Mouse (Mus musculus): ENCODE measurements at regions not wholly inside any gene's neighbourhood (a gene's known extent, or its start where the extent isn't known, plus 50 kb on each side); places are given as distances from the start of the nearest gene placed in this dataset.

- ATAC-seq (replicated peaks; ENCODE audit: insufficient number of reproducible peaks, low FRiP score, low TSS enrichment, low read depth): no peak
- WGBS: 81% methylated on average over 2 of the region's 2 CpGs
- Histone ChIP-seq H3K27ac (replicated peaks; ENCODE audit: low read depth, low read length) (no peak overlapping the region), H3K4me1 (ENCODE audit: control insufficient read depth, insufficient read depth, low read length) (no peaks in the 10 kb centered on the region), H3K9ac (replicated peaks; ENCODE audit: low read length) (no peak overlapping the region), H3K4me3 (ENCODE audit: low read depth, low read length) (no peak overlapping the region), H3K36me3 (replicated peaks; ENCODE audit: control insufficient read depth, insufficient read depth, low read depth, low read length) (no peaks in the 10 kb centered on the region), H3K9me3 (replicated peaks; ENCODE audit: control insufficient read depth, low read length) (no peaks in the 10 kb centered on the region), H3K27me3 (ENCODE audit: control insufficient read depth, insufficient read depth, low read length) (no peaks in the 10 kb centered on the region), H3K4me2 (ENCODE audit: low read depth, low read length) (no peak overlapping the region)
- no peak for DNase-seq (ENCODE audit: low spot score)
Observed at GRCm38 (mm10) chr1:10872726-10873125, 541.2 kb upstream of the A830018L16Rik start.

- no peak overlapping the region for H3K27ac ChIP-seq (replicated peaks; ENCODE audit: low read depth, low read length)
- ATAC-seq (replicated peaks; ENCODE audit: insufficient number of reproducible peaks, low FRiP score, low TSS enrichment, low read depth) (no peak), DNase-seq (ENCODE audit: low spot score) (no peak)
- no peak overlapping the region for H3K9ac ChIP-seq (replicated peaks; ENCODE audit: low read length)
- H3K4me2 ChIP-seq (ENCODE audit: low read depth, low read length): no peak overlapping the region
- WGBS: 47% methylated on average over 2 of the region's 2 CpGs
- H3K9me3 ChIP-seq (replicated peaks; ENCODE audit: control insufficient read depth, low read length): no peaks in the 10 kb centered on the region
- H3K36me3 ChIP-seq (replicated peaks; ENCODE audit: control insufficient read depth, insufficient read depth, low read depth, low read length): no peaks in the 10 kb centered on the region
- no peaks in the 10 kb centered on the region for H3K4me1 ChIP-seq (ENCODE audit: control insufficient read depth, insufficient read depth, low read length)
- no peaks in the 10 kb centered on the region for H3K27me3 ChIP-seq (ENCODE audit: control insufficient read depth, insufficient read depth, low read length)
- H3K4me3 ChIP-seq (ENCODE audit: low read depth, low read length): no peak overlapping the region
Observed at GRCm38 (mm10) chr1:10877391-10878170, 536.3 kb upstream of the A830018L16Rik start.

- 46% methylated on average over 3 of the region's 3 CpGs for WGBS
Observed at GRCm38 (mm10) chr1:10878221-10878760, 535.6 kb upstream of the A830018L16Rik start.

GRCm38 (mm10) chr1:10880026-10880727, 533.7 kb upstream of the A830018L16Rik start:
- no peak overlapping the region for H3K27ac ChIP-seq (replicated peaks; ENCODE audit: low read depth, low read length)
- H3K9me3 ChIP-seq (replicated peaks; ENCODE audit: control insufficient read depth, low read length): no peaks in the 10 kb centered on the region
- H3K36me3 ChIP-seq (replicated peaks; ENCODE audit: control insufficient read depth, insufficient read depth, low read depth, low read length): no peaks in the 10 kb centered on the region
- no peaks in the 10 kb centered on the region for H3K27me3 ChIP-seq (ENCODE audit: control insufficient read depth, insufficient read depth, low read length)
- WGBS: 64% methylated on average over 12 of the region's 12 CpGs
- no peak overlapping the region for H3K4me3 ChIP-seq (ENCODE audit: low read depth, low read length)
- H3K4me1 ChIP-seq (ENCODE audit: control insufficient read depth, insufficient read depth, low read length): no peaks in the 10 kb centered on the region
- no peak overlapping the region for H3K4me2 ChIP-seq (ENCODE audit: low read depth, low read length)
- no peak for ATAC-seq (replicated peaks; ENCODE audit: insufficient number of reproducible peaks, low FRiP score, low TSS enrichment, low read depth)
- peak; percentile 7 for DNase-seq (ENCODE audit: low spot score)
- H3K9ac ChIP-seq (replicated peaks; ENCODE audit: low read length): no peak overlapping the region

More at GRCm38 (mm10) chr1:10878221-10878760, 535.6 kb upstream of the A830018L16Rik start:
- Histone ChIP-seq H3K4me2 (ENCODE audit: low read depth, low read length) (no peak overlapping the region), H3K9ac (replicated peaks; ENCODE audit: low read length) (no peak overlapping the region), H3K27ac (replicated peaks; ENCODE audit: low read depth, low read length) (no peak overlapping the region), H3K4me3 (ENCODE audit: low read depth, low read length) (no peak overlapping the region), H3K9me3 (replicated peaks; ENCODE audit: control insufficient read depth, low read length) (no peaks in the 10 kb centered on the region), H3K4me1 (ENCODE audit: control insufficient read depth, insufficient read depth, low read length) (no peaks in the 10 kb centered on the region), H3K27me3 (ENCODE audit: control insufficient read depth, insufficient read depth, low read length) (no peaks in the 10 kb centered on the region), H3K36me3 (replicated peaks; ENCODE audit: control insufficient read depth, insufficient read depth, low read depth, low read length) (no peaks in the 10 kb centered on the region)
- ATAC-seq (replicated peaks; ENCODE audit: insufficient number of reproducible peaks, low FRiP score, low TSS enrichment, low read depth) (no peak), DNase-seq (ENCODE audit: low spot score) (peak; percentile 7)

GRCm38 (mm10) chr1:10898806-10899205, 515.1 kb upstream of the A830018L16Rik start:
- Histone ChIP-seq H3K4me1 (ENCODE audit: control insufficient read depth, insufficient read depth, low read length) (no peaks in the 10 kb centered on the region), H3K9ac (replicated peaks; ENCODE audit: low read length) (no peak overlapping the region), H3K36me3 (replicated peaks; ENCODE audit: control insufficient read depth, insufficient read depth, low read depth, low read length) (no peaks in the 10 kb centered on the region), H3K4me3 (ENCODE audit: low read depth, low read length) (no peak overlapping the region), H3K27me3 (ENCODE audit: control insufficient read depth, insufficient read depth, low read length) (no peaks in the 10 kb centered on the region), H3K4me2 (ENCODE audit: low read depth, low read length) (no peak overlapping the region), H3K9me3 (replicated peaks; ENCODE audit: control insufficient read depth, low read length) (no peaks in the 10 kb centered on the region), H3K27ac (replicated peaks; ENCODE audit: low read depth, low read length) (no peak overlapping the region)
- no peak for DNase-seq (ENCODE audit: low spot score)
- ATAC-seq (replicated peaks; ENCODE audit: insufficient number of reproducible peaks, low FRiP score, low TSS enrichment, low read depth): no peak
- WGBS: 73% methylated on average over 2 of the region's 2 CpGs

GRCm38 (mm10) chr1:10902721-10903120, 511.2 kb upstream of the A830018L16Rik start:
- Histone ChIP-seq H3K27ac (replicated peaks; ENCODE audit: low read depth, low read length) (no peak overlapping the region), H3K9me3 (replicated peaks; ENCODE audit: control insufficient read depth, low read length) (no peaks in the 10 kb centered on the region), H3K4me3 (ENCODE audit: low read depth, low read length) (no peak overlapping the region), H3K4me1 (ENCODE audit: control insufficient read depth, insufficient read depth, low read length) (no peaks in the 10 kb centered on the region), H3K27me3 (ENCODE audit: control insufficient read depth, insufficient read depth, low read length) (no peaks in the 10 kb centered on the region), H3K4me2 (ENCODE audit: low read depth, low read length) (no peak overlapping the region), H3K36me3 (replicated peaks; ENCODE audit: control insufficient read depth, insufficient read depth, low read depth, low read length) (no peaks in the 10 kb centered on the region), H3K9ac (replicated peaks; ENCODE audit: low read length) (no peak overlapping the region)
- no peak for DNase-seq (ENCODE audit: low spot score)
- WGBS: 65% methylated on average over 1 of the region's 1 CpGs
- no peak for ATAC-seq (replicated peaks; ENCODE audit: insufficient number of reproducible peaks, low FRiP score, low TSS enrichment, low read depth)

- H3K36me3 ChIP-seq (replicated peaks; ENCODE audit: control insufficient read depth, insufficient read depth, low read depth, low read length): no peaks in the 10 kb centered on the region
Observed at GRCm38 (mm10) chr1:10919958-10920357, 493.9 kb upstream of the A830018L16Rik start.

More at GRCm38 (mm10) chr1:10919958-10920357, 493.9 kb upstream of the A830018L16Rik start:
- no peaks in the 10 kb centered on the region for H3K27me3 ChIP-seq (ENCODE audit: control insufficient read depth, insufficient read depth, low read length)
- WGBS: 90% methylated on average over 3 of the region's 3 CpGs
- no peak overlapping the region for H3K27ac ChIP-seq (replicated peaks; ENCODE audit: low read depth, low read length)
- H3K9me3 ChIP-seq (replicated peaks; ENCODE audit: control insufficient read depth, low read length): no peaks in the 10 kb centered on the region
- no peaks in the 10 kb centered on the region for H3K4me1 ChIP-seq (ENCODE audit: control insufficient read depth, insufficient read depth, low read length)
- DNase-seq (ENCODE audit: low spot score) (no peak), ATAC-seq (replicated peaks; ENCODE audit: insufficient number of reproducible peaks, low FRiP score, low TSS enrichment, low read depth) (no peak)
- H3K4me3 ChIP-seq (ENCODE audit: low read depth, low read length): no peak overlapping the region
- no peak overlapping the region for H3K9ac ChIP-seq (replicated peaks; ENCODE audit: low read length)
- H3K4me2 ChIP-seq (ENCODE audit: low read depth, low read length): no peak overlapping the region
